Mouse (Mus musculus) kidney, embryonic 16.5 days (tissue): ENCODE measurements around the gene Zfp207. TPM values are rescaled to one million over a fixed set of nuclear protein-coding genes. Genes with fewer than 3 reads are reported as not detected.
"Not testable (repeated sequence)": the region's sequence is repeated elsewhere in the genome, so short reads cannot be mapped to it uniquely, and the experiment has no call there.

Experiments
- ATAC-seq: fragments of 200-750 bp; cut with Nextera tagmentation; 2 replicates; pipeline ENCODE4 v1.8.0; 2017; ENCODE audit warnings: moderate TSS enrichment; ENCODE audit not compliant: low FRiP score, low TSS enrichment
- H3K27ac ChIP-seq: fragments of 300-500 bp; sonication (generic); 2 replicates; pipeline ENCODE4 v1.5.1; 2014; ENCODE audit warnings: low read length
- H3K27me3 ChIP-seq: fragments of 300-500 bp; sonication (generic); 2 replicates; pipeline ENCODE4 v1.6.1; 2014; ENCODE audit warnings: low read length, control low read depth, mixed read lengths; ENCODE audit not compliant: insufficient read depth
- H3K36me3 ChIP-seq: fragments of 300-500 bp; sonication (generic); 2 replicates; pipeline ENCODE4 v1.6.1; 2014; ENCODE audit warnings: low read length, control low read depth, mixed read lengths; ENCODE audit not compliant: insufficient read depth
- H3K4me1 ChIP-seq: fragments of 300-500 bp; sonication (generic); 2 replicates; pipeline ENCODE4 v1.6.1; 2014; ENCODE audit warnings: low read length, control low read depth, mixed read lengths; ENCODE audit not compliant: insufficient read depth
- H3K4me2 ChIP-seq: fragments of 300-500 bp; sonication (generic); replicated peaks from 2 replicates; pipeline ENCODE4 v1.6.1; 2014; ENCODE audit warnings: low read depth, low read length
- H3K4me3 ChIP-seq: fragments of 300-500 bp; sonication (generic); 2 replicates; pipeline ENCODE4 v1.5.1; 2014; ENCODE audit warnings: mild to moderate bottlenecking, low read length
- H3K9ac ChIP-seq: fragments of 300-500 bp; sonication (generic); replicated peaks from 2 replicates; pipeline ENCODE4 v1.6.1; 2014; ENCODE audit warnings: low read length
- H3K9me3 ChIP-seq: fragments of 300-500 bp; sonication (generic); 2 replicates; pipeline ENCODE4 v1.6.1; 2016; ENCODE audit warnings: low read length, control low read depth
- WGBS: fragments of 180-500 bp; shearing (Covaris S2); extraction: QIAGEN DNeasy Blood & Tissue Kit; methylation state at CpG from one replicate; pipeline ENCODE4 v1.1.7; 2014; 5-methylcytosine and 5-hydroxymethylcytosine counted together
- polyA plus RNA-seq: library from polyadenylated mRNA; unstranded; fragments of >200 nt; fragmentation: Nextera tagmentation; extraction: Ambion mirVana; gene quantifications from 2 replicates; pipeline ENCODE4 v1.2.1, GENCODE M21; 2015

The Zfp207 gene
- polyA plus RNA-seq, 1 experiment from 2014 or later = 234 TPM

GRCm38 (mm10) chr11:80426029-80426813, 43.1 kb downstream of the Zfp207 start:
- H3K4me2 ChIP-seq, H3K9me3 ChIP-seq, H3K9ac ChIP-seq, H3K4me3 ChIP-seq, ATAC-seq, H3K27ac ChIP-seq, H3K36me3 ChIP-seq, H3K27me3 ChIP-seq, H3K4me1 ChIP-seq: not testable (repeated sequence)
- 76% methylated on average over 16 of the region's 16 CpGs for WGBS

- Histone ChIP-seq H3K36me3 (peaks cover 8% of the 10 kb centered on the region; the same call in 1 of the 2 replicates), H3K4me1 (peaks cover 9% of the 10 kb centered on the region), H3K4me2 (peak within 1 kb of the TSS; percentile 65), H3K27me3 (no peaks in the 10 kb centered on the region), H3K4me3 (peak within 1 kb of the TSS; percentile 98), H3K9me3 (no peaks in the 10 kb centered on the region), H3K27ac (peak within 1 kb of the TSS; percentile 82), H3K9ac (peak within 1 kb of the TSS; percentile 96)
- WGBS = under 1% methylated on average over 45 of the region's 58 CpGs
- peak; percentile 99 for ATAC-seq
These were observed 45.4 kb downstream of the Zfp207 start, which contains the start of gene Psmd11 for GRCm38 (mm10) chr11:80428381-80429008. Gene Psmd11 (plus strand): TSS chr11:80428615.

DNA sequence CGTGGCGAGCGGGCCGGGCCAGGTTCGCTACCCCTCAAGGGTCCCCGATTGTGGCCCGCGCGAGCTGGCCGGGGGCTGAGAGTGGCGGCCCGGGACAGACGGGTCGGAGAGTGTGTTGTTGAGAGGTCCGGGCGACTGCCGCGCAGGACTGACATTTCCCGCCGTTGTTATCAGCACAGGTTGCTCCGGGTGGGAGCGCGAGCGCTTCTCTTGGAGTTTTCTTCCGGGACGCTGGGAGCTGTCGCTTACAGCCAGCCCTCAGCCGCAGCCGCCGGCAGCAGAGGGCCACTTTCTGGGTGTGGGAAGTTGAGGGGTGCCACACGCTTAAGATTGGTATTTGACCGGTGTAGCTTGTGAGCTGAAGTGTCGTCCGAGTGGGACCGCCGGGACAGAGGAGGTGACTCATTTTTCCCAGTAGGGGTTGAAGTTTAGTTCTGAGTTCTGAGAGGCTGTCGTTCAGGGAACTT, 46.0 kb downstream of the Zfp207 start:
- no peak; the same call in 1 of the 2 replicates for ATAC-seq
- Histone ChIP-seq H3K27ac (peak overlapping the region; percentile 82), H3K36me3 (peaks cover 8% of the 10 kb centered on the region; the same call in 1 of the 2 replicates), H3K27me3 (no peaks in the 10 kb centered on the region), H3K4me1 (peaks cover 9% of the 10 kb centered on the region), H3K4me2 (peak overlapping the region; percentile 65), H3K4me3 (peak overlapping the region; percentile 98), H3K9me3 (no peaks in the 10 kb centered on the region), H3K9ac (peak overlapping the region; percentile 96)
- WGBS = under 1% methylated on average over 37 of the region's 37 CpGs

DNA sequence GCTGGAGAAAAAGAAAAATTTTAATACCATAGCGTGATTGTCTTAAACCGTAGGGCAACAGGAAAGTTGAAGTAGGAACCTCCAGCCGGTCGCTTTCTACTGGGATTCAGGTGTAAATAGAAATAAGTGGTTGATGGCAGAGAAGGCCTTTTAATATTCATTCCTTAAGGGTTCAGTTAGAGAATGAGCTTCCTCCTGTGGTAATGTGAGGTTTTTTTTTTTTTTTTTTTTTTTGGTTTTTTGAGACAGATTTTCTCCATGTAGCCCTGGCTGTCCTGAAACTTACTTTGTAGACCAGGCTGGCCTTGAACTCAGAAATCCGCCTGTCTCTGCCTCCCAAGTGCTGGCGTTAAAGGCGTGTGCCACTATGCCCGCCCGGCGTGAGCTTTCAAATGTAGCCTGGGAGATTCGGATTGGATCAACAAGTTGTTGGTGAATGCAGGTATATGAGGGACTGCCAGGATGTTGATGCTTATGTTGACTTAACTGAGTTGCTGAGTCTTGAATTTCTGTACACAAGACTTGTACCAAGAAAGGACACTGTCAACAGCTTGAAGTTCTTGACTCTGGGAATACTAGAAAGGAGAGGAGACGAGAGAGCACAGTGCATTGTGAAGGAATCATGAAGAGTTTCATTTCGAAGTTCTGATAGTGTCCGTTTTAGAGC, 46.6 kb downstream of the Zfp207 start:
- Histone ChIP-seq H3K4me3 (peak overlapping the region; percentile 98), H3K27ac (no peak overlapping the region), H3K9ac (peak overlapping the region; percentile 96), H3K36me3 (peaks cover 11% of the 10 kb centered on the region; the same call in 1 of the 2 replicates), H3K9me3 (no peaks in the 10 kb centered on the region), H3K4me2 (peak overlapping the region; percentile 65), H3K4me1 (peaks cover 9% of the 10 kb centered on the region), H3K27me3 (no peaks in the 10 kb centered on the region)
- ATAC-seq = no peak
- 56% methylated on average over 14 of the region's 14 CpGs for WGBS

DNA sequence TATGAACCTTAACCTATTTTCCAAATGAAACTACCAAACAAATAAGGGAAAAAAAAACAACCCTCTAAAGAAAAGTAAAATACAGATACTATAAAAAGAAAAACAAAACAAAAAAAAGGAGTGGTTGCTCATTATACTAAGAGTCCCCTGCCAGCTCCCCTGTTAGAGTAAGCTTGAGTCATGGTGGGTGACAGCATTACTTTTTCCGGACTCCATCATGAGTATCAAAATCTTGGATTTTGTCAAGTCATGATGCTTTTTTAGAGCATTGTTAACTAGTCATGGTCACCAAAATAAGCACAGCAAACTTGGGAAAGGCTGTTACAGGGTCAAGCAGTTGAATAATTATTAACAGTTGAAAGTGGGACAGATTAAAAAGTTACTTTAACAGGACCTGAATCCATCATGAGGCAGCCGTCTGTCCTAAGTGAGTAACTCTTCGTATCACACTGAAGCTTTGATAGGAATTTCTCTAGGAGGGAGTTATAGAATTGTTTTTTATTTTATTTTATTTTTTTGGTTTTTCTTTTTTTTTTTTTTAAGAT, 47.4 kb downstream of the Zfp207 start:
- peaks cover 9% of the 10 kb centered on the region for H3K4me1 ChIP-seq
- peaks cover 12% of the 10 kb centered on the region; the same call in 1 of the 2 replicates for H3K36me3 ChIP-seq
- no peaks in the 10 kb centered on the region for H3K9me3 ChIP-seq
- no peak for ATAC-seq
- no peaks in the 10 kb centered on the region for H3K27me3 ChIP-seq
- H3K9ac ChIP-seq = no peak overlapping the region
- H3K27ac ChIP-seq = no peak overlapping the region
- no peak overlapping the region for H3K4me2 ChIP-seq
- WGBS = 79% methylated on average over 3 of the region's 3 CpGs
- no peak overlapping the region for H3K4me3 ChIP-seq

- H3K4me3 ChIP-seq = no peak overlapping the region
- H3K4me1 ChIP-seq = no peaks in the 10 kb centered on the region
- H3K27ac ChIP-seq = no peak overlapping the region
- ATAC-seq = no peak
- H3K36me3 ChIP-seq = peaks cover 45% of the 10 kb centered on the region
- WGBS = 92% methylated on average over 3 of the region's 3 CpGs
- H3K27me3 ChIP-seq = no peaks in the 10 kb centered on the region
- no peak overlapping the region for H3K4me2 ChIP-seq
- no peak overlapping the region for H3K9ac ChIP-seq
- no peaks in the 10 kb centered on the region for H3K9me3 ChIP-seq
These were observed 63.8 kb downstream of the Zfp207 start for GRCm38 (mm10) chr11:80446916-80447315.

- Histone ChIP-seq H3K27ac (no peak overlapping the region), H3K4me3 (no peak overlapping the region), H3K9me3 (no peaks in the 10 kb centered on the region), H3K4me2 (no peak overlapping the region), H3K9ac (no peak overlapping the region), H3K4me1 (no peaks in the 10 kb centered on the region), H3K27me3 (no peaks in the 10 kb centered on the region), H3K36me3 (peaks cover 46% of the 10 kb centered on the region)
- whole genome bisulfite sequencing = 82% methylated on average over 2 of the region's 2 CpGs
- ATAC-seq = no peak
These were observed 66.8 kb downstream of the Zfp207 start for GRCm38 (mm10) chr11:80449859-80450258.

GRCm38 (mm10) chr11:80452242-80452641, 69.2 kb downstream of the Zfp207 start:
- H3K9me3 ChIP-seq = no peaks in the 10 kb centered on the region
- H3K27ac ChIP-seq = no peak overlapping the region
- no peak overlapping the region for H3K4me3 ChIP-seq
- H3K4me2 ChIP-seq = no peak overlapping the region
- no peak for ATAC-seq
- 91% methylated on average over 3 of the region's 3 CpGs for WGBS
- H3K9ac ChIP-seq = no peak overlapping the region
- peaks cover 33% of the 10 kb centered on the region for H3K36me3 ChIP-seq
- H3K4me1 ChIP-seq = no peaks in the 10 kb centered on the region
- H3K27me3 ChIP-seq = no peaks in the 10 kb centered on the region

DNA sequence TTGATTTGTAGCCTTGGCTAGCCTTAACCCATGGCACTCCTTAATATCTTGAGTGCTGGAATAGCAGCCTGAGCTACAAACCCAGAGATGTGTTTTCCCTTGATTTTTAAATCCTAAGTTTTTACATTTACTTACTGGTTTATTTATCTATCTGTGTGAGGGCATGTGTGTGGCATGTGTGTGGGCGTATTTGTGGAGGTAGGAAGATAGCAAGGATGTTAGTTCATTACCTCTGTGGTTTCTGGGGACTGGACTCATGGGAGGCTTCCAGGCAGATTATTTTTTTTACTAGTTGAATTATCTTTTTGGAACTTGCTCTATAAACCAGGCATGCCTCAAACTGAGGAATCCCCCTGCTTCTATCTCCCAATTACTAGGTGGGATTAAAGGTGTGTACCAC, 70.1 kb downstream of the Zfp207 start:
- ATAC-seq = no peak
- H3K27ac ChIP-seq = no peak overlapping the region
- H3K4me2 ChIP-seq = no peak overlapping the region
- H3K9me3 ChIP-seq = no peaks in the 10 kb centered on the region
- no peak overlapping the region for H3K4me3 ChIP-seq
- peaks cover 32% of the 10 kb centered on the region for H3K36me3 ChIP-seq
- H3K27me3 ChIP-seq = no peaks in the 10 kb centered on the region
- no peak overlapping the region for H3K9ac ChIP-seq
- WGBS = 89% methylated on average over 1 of the region's 1 CpGs
- H3K4me1 ChIP-seq = no peaks in the 10 kb centered on the region
